Mouse (Mus musculus) left cerebral cortex, adult 11 months (tissue): ENCODE measurements at regions not wholly inside any gene's neighbourhood (a gene's known extent, or its start where the extent isn't known, plus 50 kb on each side); places are given as distances from the start of the nearest gene placed in this dataset.

Experiments
- DNase-seq: peaks from one replicate; pipeline ENCODE4 v3.0.0; 2022; ENCODE audit warnings: low spot score

GRCm38 (mm10) chr15:88473221-88473620, 126.9 kb upstream of the Zdhhc25 start:
- DNase-seq = no peak

DNA sequence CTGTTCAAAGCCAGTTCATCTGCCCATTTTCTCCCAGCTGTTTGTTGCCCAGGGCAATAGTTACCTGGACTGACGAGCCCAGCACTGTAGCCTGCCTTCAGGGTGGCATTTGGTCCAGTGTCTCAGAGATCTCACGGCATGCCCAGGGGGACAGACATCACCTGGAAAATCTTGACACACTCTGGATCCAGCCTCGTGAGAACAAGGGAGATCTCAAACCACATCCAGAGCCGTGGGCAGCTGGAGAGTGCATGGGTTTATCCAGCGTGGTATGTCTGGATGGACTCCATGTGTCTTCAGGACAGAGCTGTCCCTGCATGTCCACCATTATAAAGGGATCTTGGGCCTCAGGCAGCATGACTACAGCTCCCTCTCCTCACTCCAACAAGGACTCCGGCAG, 116.6 kb upstream of the Zdhhc25 start:
- DNase-seq = no peak

- no peak for DNase-seq
Observed at GRCm38 (mm10) chr15:88489715-88490114, 110.4 kb upstream of the Zdhhc25 start.

DNA sequence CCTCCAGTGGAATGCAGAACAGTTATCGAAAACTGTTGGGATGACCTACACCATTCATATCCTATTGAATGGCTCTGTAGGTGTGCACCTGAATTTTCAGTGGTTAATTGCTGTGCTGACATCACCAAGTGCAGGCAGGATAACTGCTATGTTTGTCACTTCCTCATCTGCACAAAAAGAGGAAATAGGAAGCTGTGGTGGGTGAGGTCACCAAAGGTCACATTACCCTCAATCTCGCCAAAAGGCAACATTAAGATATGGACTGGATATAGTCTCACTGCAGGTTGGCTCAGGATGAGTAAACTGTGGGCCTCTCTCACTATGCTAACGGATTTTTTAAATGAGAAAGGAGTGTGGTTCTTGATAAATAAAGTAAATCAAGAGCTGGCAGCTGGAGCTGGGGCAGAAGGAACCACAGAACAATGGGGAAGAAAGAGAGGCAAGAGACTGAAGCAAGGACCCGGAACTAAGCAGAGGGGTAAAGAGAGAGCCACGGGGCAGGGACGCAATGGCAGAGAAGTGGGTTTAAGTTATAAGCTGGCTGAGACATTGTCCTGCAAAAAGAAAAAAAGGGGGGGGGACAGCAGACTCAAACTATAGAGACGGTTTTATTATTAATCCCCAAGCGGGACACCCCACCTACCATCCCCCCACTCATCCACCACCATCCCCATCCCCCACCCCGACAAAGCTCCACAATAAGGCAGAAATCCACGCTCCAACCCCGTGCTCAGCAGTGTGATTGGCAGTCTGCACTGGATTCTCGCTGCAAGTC, 109.6 kb upstream of the Zdhhc25 start:
- DNase-seq = no peak

DNA sequence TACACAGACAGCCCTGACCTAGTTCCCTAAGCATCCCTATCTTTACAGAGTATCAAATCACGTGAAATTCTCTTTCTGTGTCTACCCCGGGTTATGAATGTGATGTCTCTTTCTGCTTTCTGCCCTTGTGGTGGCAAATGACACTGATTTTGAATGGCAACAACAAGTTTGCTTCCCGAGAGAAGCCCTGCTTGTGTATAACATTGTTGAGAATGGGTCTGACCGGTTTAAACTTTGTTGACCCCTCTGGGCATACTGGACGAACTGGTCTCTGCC, 109.1 kb upstream of the Zdhhc25 start:
- DNase-seq = no peak

DNA sequence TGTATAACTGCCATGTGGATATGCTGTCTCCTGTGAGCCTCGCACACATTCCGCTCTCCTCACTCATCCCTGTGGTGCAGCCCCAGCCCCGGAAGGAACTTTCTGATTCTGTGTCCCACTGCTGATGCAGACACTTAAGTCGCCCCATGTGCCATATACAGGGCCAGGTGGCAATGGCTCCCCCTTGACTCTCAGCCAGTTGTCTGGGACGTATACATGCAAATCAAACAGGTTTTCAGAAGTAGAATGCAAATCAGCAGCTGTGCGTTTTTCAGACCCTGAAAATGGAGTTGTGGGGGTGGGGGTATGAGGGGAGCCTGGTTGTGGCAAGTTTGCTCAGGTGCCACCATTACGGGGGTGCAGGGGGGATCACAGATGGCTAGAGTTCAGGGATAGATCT, 102.1 kb upstream of the Zdhhc25 start:
- DNase-seq = no peak

DNA sequence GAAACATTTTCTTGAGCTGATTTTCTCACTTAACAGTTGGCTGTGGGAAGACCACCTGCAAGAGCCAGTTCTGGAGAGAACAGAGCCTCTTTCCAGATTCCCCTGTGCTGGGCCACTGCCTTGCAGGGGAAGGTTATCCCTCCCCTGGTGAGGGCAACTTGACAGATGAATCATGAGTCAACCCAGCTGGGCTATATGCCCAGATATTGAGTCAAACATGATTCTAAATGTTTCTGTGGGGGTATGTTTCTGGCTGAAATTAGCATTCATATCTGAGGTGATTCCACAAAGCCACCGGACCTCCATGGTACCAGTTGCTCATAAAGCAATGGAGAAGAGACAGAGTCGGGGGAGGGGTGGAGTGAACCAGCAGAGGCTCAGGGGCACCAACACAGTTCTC, 97.8 kb upstream of the Zdhhc25 start:
- no peak for DNase-seq

- no peak for DNase-seq
Observed at GRCm38 (mm10) chr15:88503896-88504295, 96.2 kb upstream of the Zdhhc25 start.

- DNase-seq = no peak
Observed at GRCm38 (mm10) chr15:88505491-88506119, 94.5 kb upstream of the Zdhhc25 start.

GRCm38 (mm10) chr15:88507886-88508285, 92.2 kb upstream of the Zdhhc25 start:
- no peak for DNase-seq

GRCm38 (mm10) chr15:88508971-88509370, 91.1 kb upstream of the Zdhhc25 start:
- DNase-seq = no peak

GRCm38 (mm10) chr15:88509626-88510025, 90.5 kb upstream of the Zdhhc25 start:
- DNase-seq = no peak

GRCm38 (mm10) chr15:88514091-88514490, 86.0 kb upstream of the Zdhhc25 start:
- DNase-seq = no peak

DNA sequence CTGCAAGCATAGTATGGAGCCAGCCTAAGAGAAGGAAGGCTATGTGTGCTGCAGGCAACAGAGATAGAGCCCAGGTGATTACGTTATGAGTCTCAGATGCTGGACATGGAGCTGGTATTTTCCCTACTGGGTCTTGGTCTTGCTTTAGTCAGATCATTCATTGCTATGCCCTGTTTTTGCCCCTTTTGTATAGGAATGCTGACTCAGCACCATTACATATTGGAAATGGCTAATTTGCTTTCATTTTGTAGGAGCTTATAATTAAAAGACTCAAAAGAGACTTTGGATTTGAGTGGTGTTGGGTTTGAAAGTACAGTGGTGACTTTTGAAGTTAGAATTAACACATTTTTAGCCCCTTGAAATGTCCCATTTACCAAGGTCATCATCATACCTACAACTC, 68.9 kb upstream of the Zdhhc25 start:
- no peak for DNase-seq

- no peak for DNase-seq
Observed at GRCm38 (mm10) chr15:88532008-88532407, 68.1 kb upstream of the Zdhhc25 start.

GRCm38 (mm10) chr15:88533354-88533753, 66.7 kb upstream of the Zdhhc25 start:
- no peak for DNase-seq

DNA sequence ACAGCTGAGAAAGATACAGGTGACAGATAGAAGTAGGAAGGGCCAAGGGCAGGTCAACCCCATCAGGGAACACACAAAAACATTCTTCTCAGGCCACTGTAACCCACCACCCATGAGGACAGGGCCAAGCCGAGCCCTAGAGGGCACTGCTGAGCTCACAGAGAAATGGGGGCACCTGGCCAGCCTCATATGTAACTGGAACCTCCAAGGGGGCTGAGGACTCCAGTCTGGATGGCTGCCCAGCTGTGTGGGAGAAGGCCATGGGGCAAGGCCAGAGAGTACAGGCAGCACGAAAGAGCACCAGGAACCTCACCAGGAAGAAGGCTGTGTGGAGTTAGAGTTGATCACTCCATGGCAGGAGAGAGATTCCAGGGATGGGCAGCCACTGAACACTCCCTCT, 64.6 kb upstream of the Zdhhc25 start:
- no peak for DNase-seq

GRCm38 (mm10) chr15:88537190-88537589, 62.9 kb upstream of the Zdhhc25 start:
- DNase-seq = no peak

- no peak for DNase-seq
Observed at GRCm38 (mm10) chr15:88542567-88542966, 57.5 kb upstream of the Zdhhc25 start.

DNA sequence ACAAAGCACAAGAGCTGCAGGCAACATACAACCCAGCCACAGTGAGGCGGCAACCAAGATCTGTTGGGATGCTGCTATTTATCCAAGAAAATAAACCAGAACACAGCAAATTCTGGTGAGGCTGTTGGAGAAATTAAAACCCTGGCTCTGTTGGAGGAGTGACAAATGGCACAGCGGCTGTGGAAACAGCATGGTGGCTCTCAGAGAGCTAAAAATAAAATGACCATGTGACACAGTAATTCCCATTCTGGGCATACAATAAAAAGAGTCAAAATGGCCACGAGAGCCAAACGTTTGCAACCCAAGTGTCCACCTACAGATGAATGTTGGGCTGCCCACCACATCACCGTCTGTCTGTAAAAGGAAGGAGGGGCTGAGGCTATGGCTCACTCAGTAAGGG, 55.9 kb upstream of the Zdhhc25 start:
- DNase-seq = no peak

- DNase-seq = no peak
Observed at GRCm38 (mm10) chr15:88548261-88548660, 51.8 kb upstream of the Zdhhc25 start.
